Mouse (Mus musculus) R1 (cell line): Measurements from ENCODE around the gene Prrx2.
A peak's percentile ranks its signal among the peaks of the same experiment; 100 is the strongest.

Experiments used
- DNase-seq: peaks from one replicate; pipeline ENCODE4 v3.0.0-alpha.2; 2018; ENCODE audit warnings: low read depth, low spot score

The Prrx2 gene

GRCm38 (mm10) chr2:30870863-30871262 is 36.1 kb downstream of the Prrx2 start:
- DNase-seq: peak; percentile 51

GRCm38 (mm10) chr2:30872669-30873068 is 37.9 kb downstream of the Prrx2 start:
- no peak for DNase-seq

GRCm38 (mm10) chr2:30874445-30874844 is 39.7 kb downstream of the Prrx2 start:
- DNase-seq: no peak

GRCm38 (mm10) chr2:30875096-30875495 is 40.3 kb downstream of the Prrx2 start:
- DNase-seq: no peak

GRCm38 (mm10) chr2:30875621-30876432 is 41.1 kb downstream of the Prrx2 start:
- no peak for DNase-seq

- DNase-seq: peak; percentile 72
These were observed 44.7 kb downstream of the Prrx2 start for GRCm38 (mm10) chr2:30879481-30879880.

GRCm38 (mm10) chr2:30881215-30881614 is 46.4 kb downstream of the Prrx2 start:
- DNase-seq: peak; percentile 44

GRCm38 (mm10) chr2:30884852-30885373 is 50.1 kb downstream of the Prrx2 start:
- DNase-seq: peak; percentile 91

GRCm38 (mm10) chr2:30885453-30886163 is 50.8 kb downstream of the Prrx2 start:
- DNase-seq: peak; percentile 41

GRCm38 (mm10) chr2:30891002-30891401 is 56.2 kb downstream of the Prrx2 start:
- peak; percentile 91 for DNase-seq

GRCm38 (mm10) chr2:30893399-30893798 is 58.6 kb downstream of the Prrx2 start:
- DNase-seq: peak; percentile 66

GRCm38 (mm10) chr2:30893946-30894345 is 59.2 kb downstream of the Prrx2 start:
- DNase-seq: peak; percentile 87

- no peak for DNase-seq
These were observed 62.5 kb downstream of the Prrx2 start for GRCm38 (mm10) chr2:30897291-30897690.

GRCm38 (mm10) chr2:30899397-30900069 is 64.8 kb downstream of the Prrx2 start:
- no peak for DNase-seq

GRCm38 (mm10) chr2:30901646-30902160 is 66.9 kb downstream of the Prrx2 start:
- DNase-seq: peak; percentile 66

- DNase-seq: no peak
These were observed 67.5 kb downstream of the Prrx2 start for GRCm38 (mm10) chr2:30902256-30902655.

GRCm38 (mm10) chr2:30902726-30903722 is 68.3 kb downstream of the Prrx2 start:
- peak; percentile 64 for DNase-seq

GRCm38 (mm10) chr2:30904231-30904630 is 69.5 kb downstream of the Prrx2 start:
- no peak for DNase-seq

GRCm38 (mm10) chr2:30904991-30905390 is 70.2 kb downstream of the Prrx2 start:
- no peak for DNase-seq

- peak; percentile 81 for DNase-seq
These were observed 71.1 kb downstream of the Prrx2 start for GRCm38 (mm10) chr2:30905906-30906305.

- peak; percentile 78 for DNase-seq
These were observed 71.9 kb downstream of the Prrx2 start for GRCm38 (mm10) chr2:30906641-30907040.
